Mouse (Mus musculus): ENCODE data around the gene Srbd1. TPM values are rescaled to one million over a fixed set of nuclear protein-coding genes. Genes with fewer than 3 reads are reported as not detected.

The Srbd1 gene
- total RNA-seq, 2 experiments from 2014 or later = 15.3 to 16.9 TPM

GRCm38 (mm10) chr17:86149726-86150125, 4.8 kb upstream of the Srbd1 start:
- no peak for DNase-seq (ENCODE audit: low spot score in 2 of 2)

GRCm38 (mm10) chr17:86144537-86145078, 367 bp downstream of the Srbd1 start:
- peak; percentile 27 to 31 for DNase-seq (ENCODE audit: low spot score in 2 of 2)

- DNase-seq (ENCODE audit: low spot score in 2 of 2) = no peak
These were observed 9.1 kb downstream of the Srbd1 start for GRCm38 (mm10) chr17:86135835-86136234.

- peak in 1 of 2 experiments; percentile 20 for DNase-seq (ENCODE audit: low spot score in 2 of 2)
These were observed 10.5 kb downstream of the Srbd1 start for GRCm38 (mm10) chr17:86134461-86134860.

GRCm38 (mm10) chr17:86132534-86132933, 12.4 kb downstream of the Srbd1 start:
- DNase-seq (ENCODE audit: low spot score in 2 of 2) = no peak

GRCm38 (mm10) chr17:86128198-86128597, 16.8 kb downstream of the Srbd1 start:
- DNase-seq (ENCODE audit: low spot score in 2 of 2) = peak in 1 of 2 experiments; percentile 14

GRCm38 (mm10) chr17:86125908-86126307, 19.1 kb downstream of the Srbd1 start:
- DNase-seq (ENCODE audit: low spot score in 2 of 2) = no peak

GRCm38 (mm10) chr17:86123146-86123545, 21.8 kb downstream of the Srbd1 start:
- no peak for DNase-seq (ENCODE audit: low spot score in 2 of 2)

- DNase-seq (ENCODE audit: low spot score in 2 of 2) = no peak
These were observed 48.1 kb downstream of the Srbd1 start for GRCm38 (mm10) chr17:86096875-86097274.

GRCm38 (mm10) chr17:86093124-86093523, 51.9 kb downstream of the Srbd1 start:
- DNase-seq (ENCODE audit: low spot score in 2 of 2) = no peak

GRCm38 (mm10) chr17:86091631-86092030, 53.3 kb downstream of the Srbd1 start:
- DNase-seq (ENCODE audit: low spot score in 2 of 2) = no peak

GRCm38 (mm10) chr17:86089893-86090588, 54.9 kb downstream of the Srbd1 start:
- no peak for DNase-seq (ENCODE audit: low spot score in 2 of 2)

GRCm38 (mm10) chr17:86087922-86088321, 57.1 kb downstream of the Srbd1 start:
- DNase-seq (ENCODE audit: low spot score in 2 of 2) = no peak

- DNase-seq (ENCODE audit: low spot score in 2 of 2) = no peak
These were observed 58.8 kb downstream of the Srbd1 start for GRCm38 (mm10) chr17:86086191-86086590.

GRCm38 (mm10) chr17:86083207-86083606, 61.8 kb downstream of the Srbd1 start:
- no peak for DNase-seq (ENCODE audit: low spot score in 2 of 2)

GRCm38 (mm10) chr17:86078060-86078459, 66.9 kb downstream of the Srbd1 start:
- no peak for DNase-seq (ENCODE audit: low spot score in 2 of 2)

GRCm38 (mm10) chr17:86067444-86067843, 77.5 kb downstream of the Srbd1 start:
- no peak for DNase-seq (ENCODE audit: low spot score in 2 of 2)

GRCm38 (mm10) chr17:86065833-86066232, 79.1 kb downstream of the Srbd1 start:
- DNase-seq (ENCODE audit: low spot score in 2 of 2) = no peak

- peak; percentile 57 to 59 for DNase-seq (ENCODE audit: low spot score in 2 of 2)
These were observed 81.5 kb downstream of the Srbd1 start for GRCm38 (mm10) chr17:86063461-86063860.

GRCm38 (mm10) chr17:86060911-86061310, 84.1 kb downstream of the Srbd1 start:
- no peak for DNase-seq (ENCODE audit: low spot score in 2 of 2)

- no peak for DNase-seq (ENCODE audit: low spot score in 2 of 2)
These were observed 104.6 kb downstream of the Srbd1 start for GRCm38 (mm10) chr17:86040221-86040984.

GRCm38 (mm10) chr17:86039741-86040140, 105.2 kb downstream of the Srbd1 start:
- DNase-seq (ENCODE audit: low spot score in 2 of 2) = no peak

All from adrenal gland, adult 18-20 months (tissue).